Mouse (Mus musculus) limb, embryonic 12.5 days (tissue): Measurements from ENCODE around the gene Odf4. TPM values are rescaled to one million over a fixed set of nuclear protein-coding genes. Genes with fewer than 3 reads are reported as not detected.
"Not testable (repeated sequence)": the region's sequence is repeated elsewhere in the genome, so short reads cannot be mapped to it uniquely, and the experiment has no call there.

Experiments
- ATAC-seq: fragments of 200-750 bp; cut with Nextera tagmentation; 2 replicates; pipeline ENCODE4 v1.8.0; 2017; ENCODE audit warnings: low read depth, moderate TSS enrichment; ENCODE audit not compliant: insufficient number of reproducible peaks, insufficient read depth, low FRiP score, low TSS enrichment
- H3K27ac ChIP-seq: fragments of 300-500 bp; sonication (generic); 2 replicates; pipeline ENCODE4 v1.5.1; 2016; ENCODE audit warnings: mild to moderate bottlenecking, moderate library complexity
- H3K27me3 ChIP-seq: fragments of 300-500 bp; sonication (generic); 2 replicates; pipeline ENCODE4 v1.6.1; 2016; ENCODE audit warnings: mild to moderate bottlenecking, moderate library complexity
- H3K36me3 ChIP-seq: fragments of 300-500 bp; sonication (generic); 2 replicates; pipeline ENCODE4 v1.6.1; 2016; ENCODE audit warnings: mild to moderate bottlenecking, moderate library complexity
- H3K4me1 ChIP-seq: fragments of 300-500 bp; sonication (generic); replicated peaks from 2 replicates; pipeline ENCODE4 v1.6.1; 2016
- H3K4me2 ChIP-seq: fragments of 300-500 bp; sonication (generic); 2 replicates; pipeline ENCODE4 v1.6.1; 2016; ENCODE audit warnings: mild to moderate bottlenecking, moderate library complexity
- H3K4me3 ChIP-seq: fragments of 300-500 bp; sonication (generic); replicated peaks from 2 replicates; pipeline ENCODE4 v1.5.1; 2016; ENCODE audit warnings: mild to moderate bottlenecking
- H3K9ac ChIP-seq: fragments of 300-500 bp; sonication (generic); replicated peaks from 2 replicates; pipeline ENCODE4 v1.6.1; 2016; ENCODE audit warnings: mild to moderate bottlenecking, moderate library complexity
- H3K9me3 ChIP-seq: fragments of 300-500 bp; sonication (generic); 2 replicates; pipeline ENCODE4 v1.6.1; 2016; ENCODE audit warnings: mild to moderate bottlenecking, moderate library complexity
- WGBS: fragments of 180-500 bp; shearing (Covaris S2); methylation state at CpG from one replicate; pipeline ENCODE4 v1.1.7; 2016; 5-methylcytosine and 5-hydroxymethylcytosine counted together
- polyA plus RNA-seq: library from polyadenylated mRNA; unstranded; fragments of >200 nt; fragmentation: Nextera tagmentation; extraction: Ambion mirVana; gene quantifications from 2 replicates; pipeline ENCODE4 v1.2.1, GENCODE M21; 2016

The Odf4 gene
- polyA plus RNA-seq: not detected in 2 replicates

GRCm38 (mm10) chr11:68926981-68927380 lies at the start of gene Odf4:
Gene Odf4 (minus strand): TSS chr11:68927081.
- Histone ChIP-seq H3K9me3 (no peaks in the 10 kb centered on the region), H3K36me3 (no peaks in the 10 kb centered on the region), H3K9ac (no peak within 1 kb of the TSS), H3K4me1 (0 out of 2 replicates have a peak, but pooled peaks cover 6% of the 10 kb centered on the region), H3K4me3 (no peak within 1 kb of the TSS), H3K27me3 (0 out of 2 replicates have a peak, but pooled peaks cover 4% of the 10 kb centered on the region), H3K27ac (no peak within 1 kb of the TSS), H3K4me2 (no peak within 1 kb of the TSS)
- 78% methylated on average over 3 of the region's 3 CpGs for WGBS
- no peak for ATAC-seq

GRCm38 (mm10) chr11:68975601-68976000 lies 48.7 kb upstream of the Odf4 start:
- no peak for ATAC-seq
- WGBS: 83% methylated on average over 1 of the region's 1 CpGs
- H3K27ac ChIP-seq: no peak overlapping the region
- no peaks in the 10 kb centered on the region for H3K9me3 ChIP-seq
- H3K4me2 ChIP-seq: no peak overlapping the region
- peaks cover 12% of the 10 kb centered on the region for H3K4me1 ChIP-seq
- H3K4me3 ChIP-seq: no peak overlapping the region
- H3K36me3 ChIP-seq: no peaks in the 10 kb centered on the region
- no peaks in the 10 kb centered on the region for H3K27me3 ChIP-seq
- no peak overlapping the region for H3K9ac ChIP-seq

- Histone ChIP-seq H3K4me1 (peaks cover 12% of the 10 kb centered on the region), H3K27ac (no peak within 1 kb of the TSS), H3K4me3 (peak within 1 kb of the TSS; percentile 48), H3K9ac (no peak within 1 kb of the TSS), H3K27me3 (no peaks in the 10 kb centered on the region), H3K9me3 (no peaks in the 10 kb centered on the region), H3K4me2 (peak within 1 kb of the TSS; percentile 68), H3K36me3 (no peaks in the 10 kb centered on the region)
- no peak for ATAC-seq
- 72% methylated on average over 7 of the region's 7 CpGs for WGBS
Observed at GRCm38 (mm10) chr11:68975085-68975484, 48.2 kb upstream of the Odf4 start, which contains the start of gene Rangrf. Gene Rangrf (minus strand): TSS chr11:68975185.

- peak overlapping the region; percentile 48 for H3K4me3 ChIP-seq
- H3K36me3 ChIP-seq: no peaks in the 10 kb centered on the region
- H3K27me3 ChIP-seq: no peaks in the 10 kb centered on the region
- H3K27ac ChIP-seq: no peak overlapping the region
- H3K9me3 ChIP-seq: no peaks in the 10 kb centered on the region
- peak overlapping the region; percentile 68 for H3K4me2 ChIP-seq
- peaks cover 12% of the 10 kb centered on the region for H3K4me1 ChIP-seq
- ATAC-seq: no peak
- no peak overlapping the region for H3K9ac ChIP-seq
- WGBS: 32% methylated on average over 6 of the region's 6 CpGs
Observed at GRCm38 (mm10) chr11:68974059-68974450, 47.2 kb upstream of the Odf4 start.

GRCm38 (mm10) chr11:68973250-68974058 lies 46.6 kb upstream of the Odf4 start:
- not testable (repeated sequence) for H3K9me3 ChIP-seq, H3K36me3 ChIP-seq, H3K27ac ChIP-seq, H3K27me3 ChIP-seq
- H3K4me3 ChIP-seq: peak overlapping the region; percentile 48
- peaks cover 17% of the 10 kb centered on the region for H3K4me1 ChIP-seq
- ATAC-seq: peak; percentile 86
- H3K4me2 ChIP-seq: peak overlapping the region; percentile 68
- WGBS: under 1% methylated on average over 38 of the region's 38 CpGs
- peak overlapping the region; percentile 50; the same call in 1 of the 2 replicates for H3K9ac ChIP-seq

GRCm38 (mm10) chr11:68970232-68970631 lies 43.4 kb upstream of the Odf4 start:
- Histone ChIP-seq H3K4me1 (peaks cover 27% of the 10 kb centered on the region), H3K27ac (no peak overlapping the region), H3K9ac (no peak overlapping the region), H3K27me3 (0 out of 2 replicates have a peak, but pooled peaks cover 2% of the 10 kb centered on the region), H3K4me2 (no peak overlapping the region), H3K4me3 (no peak overlapping the region), H3K36me3 (no peaks in the 10 kb centered on the region), H3K9me3 (no peaks in the 10 kb centered on the region)
- 80% methylated on average over 4 of the region's 4 CpGs for WGBS
- ATAC-seq: no peak

GRCm38 (mm10) chr11:68968752-68969151 lies 41.9 kb upstream of the Odf4 start:
- Histone ChIP-seq H3K4me2 (peak overlapping the region; percentile 88), H3K4me1 (peaks cover 22% of the 10 kb centered on the region), H3K9ac (peak overlapping the region; percentile 60)

GRCm38 (mm10) chr11:68967337-68968282 lies 40.7 kb upstream of the Odf4 start, which contains the start of gene Slc25a35:
Gene Slc25a35 (plus strand): TSS chr11:68968131.
- peak; percentile 95 for ATAC-seq
- WGBS: under 1% methylated on average over 50 of the region's 50 CpGs
- H3K27ac ChIP-seq: no peak within 1 kb of the TSS
- H3K9ac ChIP-seq: peak within 1 kb of the TSS; percentile 60
- H3K27me3 ChIP-seq: 0 out of 2 replicates have a peak, but pooled peaks cover 2% of the 10 kb centered on the region
- no peaks in the 10 kb centered on the region for H3K36me3 ChIP-seq
- H3K4me3 ChIP-seq: peak within 1 kb of the TSS; percentile 61
- H3K4me2 ChIP-seq: peak within 1 kb of the TSS; percentile 88
- no peaks in the 10 kb centered on the region for H3K9me3 ChIP-seq
- H3K4me1 ChIP-seq: peaks cover 18% of the 10 kb centered on the region

More at GRCm38 (mm10) chr11:68968752-68969151, 41.9 kb upstream of the Odf4 start:
- Histone ChIP-seq H3K36me3 (no peaks in the 10 kb centered on the region), H3K4me3 (peak overlapping the region; percentile 61; the same call in 1 of the 2 replicates), H3K27me3 (0 out of 2 replicates have a peak, but pooled peaks cover 2% of the 10 kb centered on the region), H3K9me3 (no peaks in the 10 kb centered on the region), H3K27ac (no peak overlapping the region)
- ATAC-seq: no peak
- 83% methylated on average over 11 of the region's 11 CpGs for WGBS

GRCm38 (mm10) chr11:68966554-68966953 lies 39.7 kb upstream of the Odf4 start:
- Histone ChIP-seq H3K27me3 (0 out of 2 replicates have a peak, but pooled peaks cover 2% of the 10 kb centered on the region), H3K4me2 (no peak overlapping the region), H3K4me1 (peaks cover 16% of the 10 kb centered on the region), H3K9ac (no peak overlapping the region), H3K36me3 (no peaks in the 10 kb centered on the region), H3K4me3 (no peak overlapping the region), H3K9me3 (no peaks in the 10 kb centered on the region), H3K27ac (no peak overlapping the region)
- no peak for ATAC-seq
- WGBS: 43% methylated on average over 1 of the region's 1 CpGs

- no peaks in the 10 kb centered on the region for H3K36me3 ChIP-seq
- no peak overlapping the region for H3K4me2 ChIP-seq
- no peak for ATAC-seq
- H3K27me3 ChIP-seq: 0 out of 2 replicates have a peak, but pooled peaks cover 2% of the 10 kb centered on the region
- H3K9me3 ChIP-seq: no peaks in the 10 kb centered on the region
- no peak overlapping the region for H3K4me3 ChIP-seq
- H3K9ac ChIP-seq: no peak overlapping the region
- peaks cover 16% of the 10 kb centered on the region for H3K4me1 ChIP-seq
- 35% methylated on average over 3 of the region's 3 CpGs for WGBS
- no peak overlapping the region for H3K27ac ChIP-seq
Observed at GRCm38 (mm10) chr11:68965845-68966244, 39.0 kb upstream of the Odf4 start.

- ATAC-seq: no peak
- H3K4me3 ChIP-seq: no peak overlapping the region
- no peak overlapping the region for H3K4me2 ChIP-seq
- peaks cover 16% of the 10 kb centered on the region for H3K4me1 ChIP-seq
- no peak overlapping the region for H3K9ac ChIP-seq
- H3K27me3 ChIP-seq: 0 out of 2 replicates have a peak, but pooled peaks cover 2% of the 10 kb centered on the region
- no peak overlapping the region for H3K27ac ChIP-seq
- H3K9me3 ChIP-seq: no peaks in the 10 kb centered on the region
- H3K36me3 ChIP-seq: no peaks in the 10 kb centered on the region
Observed at GRCm38 (mm10) chr11:68965050-68965449, 38.2 kb upstream of the Odf4 start.
